Mouse (Mus musculus) neural tube, embryonic 13.5 days (tissue): Measurements from ENCODE around the gene Extl1. TPM values are rescaled to one million over a fixed set of nuclear protein-coding genes. Genes with fewer than 3 reads are reported as not detected.

Experiments used
- ATAC-seq: fragments of 200-750 bp; cut with Nextera tagmentation; 2 replicates; pipeline ENCODE4 v1.8.0; 2017; ENCODE audit warnings: low read depth, mild to moderate bottlenecking, moderate TSS enrichment, moderate library complexity
- H3K27ac ChIP-seq: fragments of 300-500 bp; sonication (generic); replicated peaks from 2 replicates; pipeline ENCODE4 v1.5.1; 2015; ENCODE audit warnings: moderate library complexity, mild to moderate bottlenecking, inconsistent platforms
- H3K27me3 ChIP-seq: fragments of 300-500 bp; sonication (generic); 2 replicates; pipeline ENCODE4 v1.6.1; 2015; ENCODE audit warnings: mild to moderate bottlenecking, inconsistent platforms
- H3K36me3 ChIP-seq: fragments of 300-500 bp; sonication (generic); 2 replicates; pipeline ENCODE4 v1.6.1; 2015; ENCODE audit warnings: mild to moderate bottlenecking, inconsistent platforms
- H3K4me1 ChIP-seq: fragments of 300-500 bp; sonication (generic); replicated peaks from 2 replicates; pipeline ENCODE4 v1.6.1; 2015; ENCODE audit warnings: inconsistent platforms
- H3K4me2 ChIP-seq: fragments of 300-500 bp; sonication (generic); 2 replicates; pipeline ENCODE4 v1.6.1; 2015; ENCODE audit warnings: inconsistent platforms, mild to moderate bottlenecking, moderate library complexity
- H3K4me3 ChIP-seq: fragments of 300-500 bp; sonication (generic); 2 replicates; pipeline ENCODE4 v1.5.1; 2015; ENCODE audit warnings: mild to moderate bottlenecking, inconsistent platforms
- H3K9ac ChIP-seq: fragments of 300-500 bp; sonication (generic); 2 replicates; pipeline ENCODE4 v1.6.1; 2015; ENCODE audit warnings: moderate library complexity, mild to moderate bottlenecking, inconsistent platforms
- H3K9me3 ChIP-seq: fragments of 300-500 bp; sonication (generic); 2 replicates; pipeline ENCODE4 v1.6.1; 2016; ENCODE audit warnings: inconsistent platforms
- WGBS: fragments of 180-500 bp; shearing (Covaris S2); methylation state at CpG from one replicate; pipeline ENCODE4 v1.1.7; 2015; 5-methylcytosine and 5-hydroxymethylcytosine counted together
- polyA plus RNA-seq: library from polyadenylated mRNA; unstranded; fragments of >200 nt; fragmentation: Nextera tagmentation; extraction: Ambion mirVana; gene quantifications from 2 replicates; pipeline ENCODE4 v1.2.1, GENCODE M21; 2015

Gene Extl1
- polyA plus RNA-seq, 1 experiment from 2014 or later = 0.73 TPM

GRCm38 (mm10) chr4:134401856-134402570, 18.4 kb upstream of the Extl1 start:
- H3K4me2 ChIP-seq = peak overlapping the region; percentile 63
- WGBS = 69% methylated on average over 16 of the region's 16 CpGs
- peak overlapping the region; percentile 62 for H3K9ac ChIP-seq
- peaks cover 43% of the 10 kb centered on the region for H3K4me1 ChIP-seq
- no peaks in the 10 kb centered on the region for H3K9me3 ChIP-seq
- peak overlapping the region; percentile 37; the same call in 1 of the 2 replicates for H3K4me3 ChIP-seq
- H3K36me3 ChIP-seq = no peaks in the 10 kb centered on the region
- peak; percentile 37; the same call in 1 of the 2 replicates for ATAC-seq
- H3K27me3 ChIP-seq = no peaks in the 10 kb centered on the region
- H3K27ac ChIP-seq = peak overlapping the region; percentile 84; the same call in 1 of the 2 replicates

GRCm38 (mm10) chr4:134401181-134401661, 17.6 kb upstream of the Extl1 start:
- Histone ChIP-seq H3K9ac (peak overlapping the region; percentile 62), H3K36me3 (no peaks in the 10 kb centered on the region), H3K9me3 (no peaks in the 10 kb centered on the region), H3K4me2 (peak overlapping the region; percentile 63), H3K27me3 (no peaks in the 10 kb centered on the region), H3K27ac (peak overlapping the region; percentile 84), H3K4me1 (peaks cover 47% of the 10 kb centered on the region), H3K4me3 (peak overlapping the region; percentile 37)
- peak; percentile 74 for ATAC-seq
- 4% methylated on average over 19 of the region's 19 CpGs for WGBS

GRCm38 (mm10) chr4:134400206-134400605, 16.6 kb upstream of the Extl1 start:
- Histone ChIP-seq H3K36me3 (no peaks in the 10 kb centered on the region), H3K4me3 (peak overlapping the region; percentile 1; the same call in 1 of the 2 replicates), H3K9ac (peak overlapping the region; percentile 62; the same call in 1 of the 2 replicates), H3K27me3 (no peaks in the 10 kb centered on the region), H3K4me2 (peak overlapping the region; percentile 63), H3K4me1 (peaks cover 47% of the 10 kb centered on the region), H3K9me3 (no peaks in the 10 kb centered on the region), H3K27ac (peak overlapping the region; percentile 6)
- no peak for ATAC-seq
- WGBS = 20% methylated on average over 5 of the region's 5 CpGs

- H3K4me3 ChIP-seq = no peak overlapping the region
- H3K9me3 ChIP-seq = no peaks in the 10 kb centered on the region
- 0 out of 2 replicates have a peak overlapping the region, but pooled peaks have one; percentile 76 for H3K4me2 ChIP-seq
- no peaks in the 10 kb centered on the region for H3K27me3 ChIP-seq
- 89% methylated on average over 9 of the region's 9 CpGs for WGBS
- H3K9ac ChIP-seq = no peak overlapping the region
- ATAC-seq = no peak
- H3K4me1 ChIP-seq = peaks cover 41% of the 10 kb centered on the region
- H3K36me3 ChIP-seq = no peaks in the 10 kb centered on the region
- no peak overlapping the region for H3K27ac ChIP-seq
Measured at GRCm38 (mm10) chr4:134397732-134398131, 14.1 kb upstream of the Extl1 start.

GRCm38 (mm10) chr4:134397121-134397520, 13.5 kb upstream of the Extl1 start:
- H3K27ac ChIP-seq = peak overlapping the region; percentile 30; the same call in 1 of the 2 replicates
- ATAC-seq = no peak
- no peaks in the 10 kb centered on the region for H3K9me3 ChIP-seq
- H3K9ac ChIP-seq = peak overlapping the region; percentile 76
- no peaks in the 10 kb centered on the region for H3K27me3 ChIP-seq
- H3K4me1 ChIP-seq = peaks cover 44% of the 10 kb centered on the region
- peak overlapping the region; percentile 50 for H3K4me3 ChIP-seq
- H3K4me2 ChIP-seq = peak overlapping the region; percentile 76
- WGBS = 37% methylated on average over 7 of the region's 7 CpGs
- no peaks in the 10 kb centered on the region for H3K36me3 ChIP-seq

GRCm38 (mm10) chr4:134395977-134396825, 12.6 kb upstream of the Extl1 start, which contains the start of gene Pafah2:
TSS of gene Pafah2 (plus strand) at chr4:134396320.
- Histone ChIP-seq H3K4me2 (peak within 1 kb of the TSS; percentile 76), H3K9ac (peak within 1 kb of the TSS; percentile 76), H3K4me3 (peak within 1 kb of the TSS; percentile 50), H3K4me1 (peaks cover 35% of the 10 kb centered on the region), H3K27ac (peak within 1 kb of the TSS; percentile 78), H3K36me3 (no peaks in the 10 kb centered on the region), H3K9me3 (no peaks in the 10 kb centered on the region), H3K27me3 (no peaks in the 10 kb centered on the region)
- peak; percentile 98 for ATAC-seq
- WGBS = 2% methylated on average over 31 of the region's 31 CpGs

- H3K4me2 ChIP-seq = no peak overlapping the region
Measured at GRCm38 (mm10) chr4:134395142-134395541, 11.5 kb upstream of the Extl1 start.

GRCm38 (mm10) chr4:134393026-134393425, 9.4 kb upstream of the Extl1 start:
- Histone ChIP-seq H3K27me3 (no peaks in the 10 kb centered on the region), H3K9ac (no peak overlapping the region), H3K27ac (no peak overlapping the region), H3K4me1 (peaks cover 17% of the 10 kb centered on the region), H3K36me3 (no peaks in the 10 kb centered on the region), H3K4me2 (0 out of 2 replicates have a peak overlapping the region, but pooled peaks have one; percentile 5), H3K9me3 (no peaks in the 10 kb centered on the region), H3K4me3 (no peak overlapping the region)
- 22% methylated on average over 12 of the region's 12 CpGs for WGBS
- no peak for ATAC-seq

More at GRCm38 (mm10) chr4:134395142-134395541, 11.5 kb upstream of the Extl1 start:
- Histone ChIP-seq H3K27ac (no peak overlapping the region), H3K36me3 (no peaks in the 10 kb centered on the region), H3K9me3 (no peaks in the 10 kb centered on the region), H3K4me1 (peaks cover 24% of the 10 kb centered on the region), H3K4me3 (no peak overlapping the region), H3K9ac (peak overlapping the region; percentile 68), H3K27me3 (no peaks in the 10 kb centered on the region)
- WGBS = 92% methylated on average over 7 of the region's 7 CpGs
- no peak for ATAC-seq

- H3K4me2 ChIP-seq = no peak overlapping the region
- WGBS = 16% methylated on average over 8 of the region's 8 CpGs
Measured at GRCm38 (mm10) chr4:134392595-134392994, 8.9 kb upstream of the Extl1 start.

GRCm38 (mm10) chr4:134391636-134392035, 8.0 kb upstream of the Extl1 start:
- Histone ChIP-seq H3K27ac (no peak overlapping the region), H3K9ac (no peak overlapping the region), H3K36me3 (no peaks in the 10 kb centered on the region), H3K4me2 (no peak overlapping the region), H3K27me3 (no peaks in the 10 kb centered on the region), H3K4me1 (0 out of 2 replicates have a peak, but pooled peaks cover 6% of the 10 kb centered on the region), H3K4me3 (no peak overlapping the region), H3K9me3 (no peaks in the 10 kb centered on the region)
- 81% methylated on average over 1 of the region's 1 CpGs for WGBS
- no peak for ATAC-seq

More at GRCm38 (mm10) chr4:134392595-134392994, 8.9 kb upstream of the Extl1 start:
- no peak for ATAC-seq
- Histone ChIP-seq H3K27me3 (no peaks in the 10 kb centered on the region), H3K4me1 (peaks cover 14% of the 10 kb centered on the region), H3K4me3 (no peak overlapping the region), H3K36me3 (no peaks in the 10 kb centered on the region), H3K27ac (no peak overlapping the region), H3K9me3 (no peaks in the 10 kb centered on the region), H3K9ac (no peak overlapping the region)

GRCm38 (mm10) chr4:134388397-134388796, 4.7 kb upstream of the Extl1 start:
- H3K27ac ChIP-seq = no peak overlapping the region
- no peaks in the 10 kb centered on the region for H3K9me3 ChIP-seq
- no peaks in the 10 kb centered on the region for H3K36me3 ChIP-seq
- H3K9ac ChIP-seq = no peak overlapping the region
- no peaks in the 10 kb centered on the region for H3K27me3 ChIP-seq
- no peak overlapping the region for H3K4me2 ChIP-seq
- 0 out of 2 replicates have a peak, but pooled peaks cover 4% of the 10 kb centered on the region for H3K4me1 ChIP-seq
- ATAC-seq = no peak
- no peak overlapping the region for H3K4me3 ChIP-seq
- WGBS = 13% methylated on average over 5 of the region's 5 CpGs
